Mouse (Mus musculus): Measurements from ENCODE around the gene Ap2b1.

DNA sequence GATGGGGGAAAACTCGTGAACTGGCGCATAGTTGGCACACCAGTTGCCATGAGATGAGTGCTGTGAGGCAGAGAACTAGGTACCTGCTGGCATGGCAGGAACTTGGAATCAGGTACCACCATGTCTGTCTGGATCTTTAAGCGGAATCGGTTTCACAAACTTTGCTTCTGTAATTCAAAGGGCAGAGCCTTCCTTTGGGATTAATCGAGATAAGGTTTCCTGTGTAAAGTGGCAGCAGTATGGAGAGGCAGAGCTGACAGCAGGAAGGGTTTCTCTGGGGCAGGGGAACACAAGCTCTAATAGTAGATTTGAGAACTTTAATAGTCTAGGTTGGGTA lies 6.6 kb upstream of the Ap2b1 start:
- TF ChIP-seq POLR2A (IDR thresholded peaks at IDR 0.05; ENCODE audit: extremely low read depth, insufficient read depth, low read length) (no peak), CTCF (IDR thresholded peaks at IDR 0.05; ENCODE audit: low read depth, low read length) (no peak)

Data from liver, adult 2 months (tissue).